Mouse (Mus musculus) G1E (cell line): ENCODE results near the gene Kat6b.

ENCODE experiments used
- CTCF ChIP-seq: IDR thresholded peaks from 2 replicates; pipeline ENCODE4 v1.5.1; 2012; ENCODE audit warnings: low read depth, low read length, inconsistent platforms, mixed read lengths
- TAL1 ChIP-seq: conservative IDR thresholded peaks from 2 replicates; pipeline ENCODE4 v1.6.1; 2012; ENCODE audit warnings: low read depth, low read length, inconsistent platforms, mixed read lengths

- TF ChIP-seq TAL1 (no peak), CTCF (no peak)
Measured at GRCm38 (mm10) chr14:21463117-21463712, 18.0 kb upstream of the Kat6b start.
